Mouse (Mus musculus): ENCODE results near the gene Klhl6. TPM values are rescaled to one million over a fixed set of nuclear protein-coding genes. Genes with fewer than 3 reads are reported as not detected.

Gene Klhl6
- polyA plus RNA-seq, 1 experiment from 2014 or later: 27.4 TPM

DNA sequence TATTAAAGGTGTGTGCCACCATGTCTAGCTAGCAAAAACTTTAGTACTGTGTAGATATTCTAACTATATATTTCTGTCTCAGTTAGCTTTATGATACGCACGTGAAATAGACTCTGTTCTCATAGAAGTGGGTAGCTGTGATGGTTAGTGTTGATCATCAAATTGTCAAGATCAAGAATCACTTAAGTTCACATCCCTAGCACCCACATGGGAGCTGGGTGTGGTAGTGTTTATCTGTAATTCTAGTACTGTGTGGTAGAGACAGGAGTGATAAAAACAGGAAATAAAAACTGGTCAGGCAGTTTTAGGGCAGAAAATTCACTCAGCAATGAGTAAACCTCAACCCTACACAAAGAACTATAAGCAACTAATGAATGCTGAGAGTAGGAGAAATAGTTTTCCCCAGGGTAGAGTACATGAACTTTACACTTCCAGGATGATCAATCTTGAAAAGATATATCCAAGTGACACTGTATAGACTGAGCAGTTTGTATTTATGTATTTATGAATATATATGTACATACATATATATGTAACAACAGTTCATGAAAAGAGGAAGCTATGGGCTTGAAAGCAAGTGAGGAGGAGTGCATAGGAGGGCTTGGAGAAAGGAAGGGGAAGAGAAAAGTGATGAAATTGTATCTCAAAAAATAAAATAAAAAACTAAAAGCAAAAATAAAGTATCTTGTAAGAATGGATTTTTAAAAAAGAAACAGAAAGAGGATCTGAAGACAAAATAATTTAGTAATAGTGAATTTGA, 2.2 kb upstream of the Klhl6 start:
- Histone ChIP-seq H3K36me3 (no peaks in the 10 kb centered on the region), H3K27ac (no peak overlapping the region), H3K27me3 (ENCODE audit: insufficient read depth, poor library complexity, severe bottlenecking) (no peaks in the 10 kb centered on the region), H3K4me1 (peaks cover 6% of the 10 kb centered on the region), H3K9me3 (no peaks in the 10 kb centered on the region), H3K4me3 (no peak overlapping the region)
- no peak for DNase-seq (ENCODE audit: low spot score)
- 81% methylated on average over 2 of the region's 2 CpGs for WGBS

- Histone ChIP-seq H3K4me1 (peaks cover 6% of the 10 kb centered on the region), H3K9me3 (no peaks in the 10 kb centered on the region), H3K36me3 (no peaks in the 10 kb centered on the region), H3K4me3 (no peak overlapping the region), H3K27me3 (ENCODE audit: insufficient read depth, poor library complexity, severe bottlenecking) (no peaks in the 10 kb centered on the region), H3K27ac (peak overlapping the region; percentile 86; the same call in 1 of the 2 replicates)
- no peak for DNase-seq (ENCODE audit: low spot score)
- WGBS: 71% methylated on average over 4 of the region's 4 CpGs
Observed at GRCm38 (mm10) chr16:19983559-19983958, 722 bp upstream of the Klhl6 start.

GRCm38 (mm10) chr16:19981684-19982083, 1.2 kb downstream of the Klhl6 start:
- DNase-seq (ENCODE audit: low spot score): no peak
- H3K27ac ChIP-seq: peak overlapping the region; percentile 86; the same call in 1 of the 2 replicates
- no peaks in the 10 kb centered on the region for H3K36me3 ChIP-seq
- peak overlapping the region; percentile 54 for H3K4me3 ChIP-seq
- no peaks in the 10 kb centered on the region for H3K9me3 ChIP-seq
- no peaks in the 10 kb centered on the region for H3K27me3 ChIP-seq (ENCODE audit: insufficient read depth, poor library complexity, severe bottlenecking)
- peaks cover 6% of the 10 kb centered on the region for H3K4me1 ChIP-seq
- WGBS: 54% methylated on average over 2 of the region's 2 CpGs

GRCm38 (mm10) chr16:19981006-19981405, 1.8 kb downstream of the Klhl6 start:
- peaks cover 6% of the 10 kb centered on the region for H3K4me1 ChIP-seq
- no peaks in the 10 kb centered on the region for H3K36me3 ChIP-seq
- peak overlapping the region; percentile 54 for H3K4me3 ChIP-seq
- H3K27ac ChIP-seq: no peak overlapping the region
- H3K9me3 ChIP-seq: no peaks in the 10 kb centered on the region
- DNase-seq (ENCODE audit: low spot score): no peak
- no peaks in the 10 kb centered on the region for H3K27me3 ChIP-seq (ENCODE audit: insufficient read depth, poor library complexity, severe bottlenecking)
- 80% methylated on average over 3 of the region's 3 CpGs for WGBS

GRCm38 (mm10) chr16:19979755-19980154, 3.1 kb downstream of the Klhl6 start:
- DNase-seq (ENCODE audit: low spot score): no peak
- Histone ChIP-seq H3K36me3 (no peaks in the 10 kb centered on the region), H3K9me3 (no peaks in the 10 kb centered on the region), H3K4me1 (peaks cover 6% of the 10 kb centered on the region), H3K4me3 (no peak overlapping the region), H3K27ac (no peak overlapping the region; the same call in 1 of the 2 replicates), H3K27me3 (ENCODE audit: insufficient read depth, poor library complexity, severe bottlenecking) (no peaks in the 10 kb centered on the region)
- 61% methylated on average over 2 of the region's 2 CpGs for WGBS

- Histone ChIP-seq H3K9me3 (no peaks in the 10 kb centered on the region), H3K27me3 (ENCODE audit: insufficient read depth, poor library complexity, severe bottlenecking) (no peaks in the 10 kb centered on the region), H3K4me1 (no peaks in the 10 kb centered on the region), H3K4me3 (no peak overlapping the region), H3K36me3 (peaks cover 2% of the 10 kb centered on the region; the same call in 1 of the 2 replicates), H3K27ac (no peak overlapping the region)
- WGBS: 72% methylated on average over 5 of the region's 5 CpGs
- DNase-seq (ENCODE audit: low spot score): peak; percentile 14
Observed at GRCm38 (mm10) chr16:19977282-19977681, 5.6 kb downstream of the Klhl6 start.

DNA sequence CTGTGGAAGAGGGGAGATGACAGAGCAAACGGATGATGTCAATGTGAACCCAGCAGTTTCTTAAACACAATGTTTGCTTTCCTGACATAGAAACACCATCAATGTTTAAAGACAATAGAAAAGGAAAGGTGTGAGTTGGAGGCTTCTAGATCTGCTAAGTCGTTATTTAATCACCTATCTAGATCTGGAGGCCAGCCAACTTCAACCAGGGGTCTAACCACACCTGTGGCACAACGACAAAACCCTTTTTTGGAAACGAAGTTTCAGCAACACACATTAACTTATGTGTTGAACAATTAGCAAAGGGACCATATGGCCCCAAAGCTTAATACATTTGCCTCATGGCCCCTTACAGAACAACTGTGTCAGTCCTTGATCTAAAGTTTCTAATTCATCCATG, 6.0 kb downstream of the Klhl6 start:
- H3K9me3 ChIP-seq: no peaks in the 10 kb centered on the region
- peaks cover 2% of the 10 kb centered on the region; the same call in 1 of the 2 replicates for H3K36me3 ChIP-seq
- WGBS: 71% methylated on average over 4 of the region's 4 CpGs
- no peak overlapping the region for H3K27ac ChIP-seq
- no peak overlapping the region for H3K4me3 ChIP-seq
- DNase-seq (ENCODE audit: low spot score): no peak
- H3K4me1 ChIP-seq: no peaks in the 10 kb centered on the region
- H3K27me3 ChIP-seq (ENCODE audit: insufficient read depth, poor library complexity, severe bottlenecking): no peaks in the 10 kb centered on the region

DNA sequence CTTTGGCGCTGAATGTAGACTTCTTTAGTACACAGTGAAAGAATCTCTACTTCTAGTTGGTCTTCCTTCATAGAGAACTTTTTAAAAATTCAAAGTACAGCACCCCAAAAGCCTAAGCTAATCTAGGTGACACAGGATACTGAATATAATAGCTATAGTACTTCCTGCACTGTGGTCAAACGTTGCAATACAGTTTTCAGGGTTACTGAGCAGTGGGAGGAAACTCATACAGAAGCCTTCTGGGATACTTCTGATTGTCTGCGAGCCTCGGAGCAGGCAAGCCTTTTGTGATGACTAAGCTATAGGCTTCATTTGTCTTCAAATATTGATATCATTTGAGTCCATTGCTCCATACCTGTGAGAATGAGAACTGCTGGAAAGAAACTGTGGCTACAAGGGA, 7.4 kb downstream of the Klhl6 start:
- H3K4me1 ChIP-seq: no peaks in the 10 kb centered on the region

GRCm38 (mm10) chr16:19973480-19973879, 9.4 kb downstream of the Klhl6 start:
- peaks cover 2% of the 10 kb centered on the region; the same call in 1 of the 2 replicates for H3K36me3 ChIP-seq
- H3K27ac ChIP-seq: no peak overlapping the region
- no peak overlapping the region for H3K4me3 ChIP-seq
- H3K4me1 ChIP-seq: no peaks in the 10 kb centered on the region
- no peak for DNase-seq (ENCODE audit: low spot score)
- 79% methylated on average over 1 of the region's 1 CpGs for WGBS
- H3K27me3 ChIP-seq (ENCODE audit: insufficient read depth, poor library complexity, severe bottlenecking): no peaks in the 10 kb centered on the region
- no peaks in the 10 kb centered on the region for H3K9me3 ChIP-seq

More for the DNA sequence above, 7.4 kb downstream of the Klhl6 start:
- Histone ChIP-seq H3K4me3 (no peak overlapping the region), H3K36me3 (peaks cover 2% of the 10 kb centered on the region; the same call in 1 of the 2 replicates), H3K9me3 (no peaks in the 10 kb centered on the region), H3K27ac (no peak overlapping the region), H3K27me3 (ENCODE audit: insufficient read depth, poor library complexity, severe bottlenecking) (no peaks in the 10 kb centered on the region)
- 78% methylated on average over 4 of the region's 4 CpGs for WGBS
- no peak for DNase-seq (ENCODE audit: low spot score)

- no peak overlapping the region for H3K27ac ChIP-seq
- peak; percentile 52 for DNase-seq (ENCODE audit: low spot score)
- peaks cover 2% of the 10 kb centered on the region; the same call in 1 of the 2 replicates for H3K36me3 ChIP-seq
- no peak overlapping the region for H3K4me3 ChIP-seq
- H3K27me3 ChIP-seq (ENCODE audit: insufficient read depth, poor library complexity, severe bottlenecking): no peaks in the 10 kb centered on the region
- H3K9me3 ChIP-seq: no peaks in the 10 kb centered on the region
- H3K4me1 ChIP-seq: no peaks in the 10 kb centered on the region
Observed at GRCm38 (mm10) chr16:19972736-19973350, 10.0 kb downstream of the Klhl6 start.

- Histone ChIP-seq H3K4me1 (no peaks in the 10 kb centered on the region), H3K9me3 (no peaks in the 10 kb centered on the region), H3K27ac (no peak overlapping the region), H3K36me3 (peaks cover 6% of the 10 kb centered on the region; the same call in 1 of the 2 replicates), H3K4me3 (no peak overlapping the region), H3K27me3 (ENCODE audit: insufficient read depth, poor library complexity, severe bottlenecking) (no peaks in the 10 kb centered on the region)
- 67% methylated on average over 5 of the region's 5 CpGs for WGBS
- peak; percentile 72 for DNase-seq (ENCODE audit: low spot score)
Observed at GRCm38 (mm10) chr16:19969506-19969905, 13.3 kb downstream of the Klhl6 start.

DNA sequence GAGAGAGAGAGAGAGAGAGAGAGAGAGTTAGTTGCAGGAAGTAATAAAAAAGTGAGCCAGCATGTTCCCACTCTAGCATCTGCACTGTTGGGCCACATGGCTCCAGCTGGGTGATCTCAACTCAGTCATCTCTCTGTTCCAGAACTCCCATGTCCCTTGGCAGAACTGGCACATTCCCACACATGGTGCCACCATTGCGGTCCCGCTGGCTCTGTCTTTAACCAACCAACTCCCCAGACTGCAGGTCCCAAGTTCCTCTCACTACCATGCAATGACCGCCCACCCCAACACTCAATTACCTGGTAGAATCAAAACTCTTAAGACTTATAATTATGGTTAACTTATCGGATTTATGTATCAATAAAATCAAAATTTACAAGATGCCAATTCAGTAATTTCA, 14.2 kb downstream of the Klhl6 start:
- 87% methylated on average over 4 of the region's 4 CpGs for WGBS
- Histone ChIP-seq H3K36me3 (peaks cover 6% of the 10 kb centered on the region; the same call in 1 of the 2 replicates), H3K9me3 (no peaks in the 10 kb centered on the region), H3K4me1 (no peaks in the 10 kb centered on the region), H3K27ac (no peak overlapping the region), H3K4me3 (no peak overlapping the region), H3K27me3 (ENCODE audit: insufficient read depth, poor library complexity, severe bottlenecking) (no peaks in the 10 kb centered on the region)
- peak; percentile 54 for DNase-seq (ENCODE audit: low spot score)

DNA sequence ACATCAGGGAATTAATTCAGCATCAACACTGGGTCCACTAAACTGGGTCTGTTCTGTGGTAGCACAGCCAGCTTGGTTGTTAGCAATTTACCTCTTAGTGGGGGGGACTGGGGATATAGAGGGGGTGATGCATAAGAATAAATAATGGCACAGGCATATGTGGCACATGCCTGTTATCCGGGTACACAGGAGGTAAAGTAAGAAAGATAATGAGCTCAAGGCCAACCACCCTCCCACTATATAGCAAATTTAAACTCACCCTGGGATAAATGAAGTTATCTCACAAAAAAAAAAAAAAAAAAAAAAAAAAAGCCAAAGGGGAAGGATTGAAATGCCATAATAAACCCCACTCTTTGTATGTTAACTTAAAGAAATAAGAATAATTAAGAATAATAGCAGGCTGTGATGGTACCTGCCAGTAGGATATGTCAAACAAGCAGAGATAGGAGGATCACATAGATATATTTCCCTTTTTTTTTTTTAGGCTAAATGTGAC, 14.9 kb downstream of the Klhl6 start:
- WGBS: 65% methylated on average over 1 of the region's 1 CpGs

More for the DNA sequence above, 14.9 kb downstream of the Klhl6 start:
- Histone ChIP-seq H3K4me1 (no peaks in the 10 kb centered on the region), H3K27ac (no peak overlapping the region), H3K27me3 (ENCODE audit: insufficient read depth, poor library complexity, severe bottlenecking) (no peaks in the 10 kb centered on the region), H3K4me3 (no peak overlapping the region), H3K9me3 (no peaks in the 10 kb centered on the region), H3K36me3 (peaks cover 6% of the 10 kb centered on the region; the same call in 1 of the 2 replicates)
- no peak for DNase-seq (ENCODE audit: low spot score)
